Mouse (Mus musculus) cerebellum, postnatal 4 days (tissue): ENCODE measurements around the gene Cfap20.

Experiments
- DNase-seq, 2 experiments: peaks; one replicate each; pipeline ENCODE4 v3.0.0; 2022; ENCODE audit warnings: low spot score in 2 of 2, mixed read lengths in 1 of 2

The Cfap20 gene

GRCm38 (mm10) chr8:95374429-95374828, 60.2 kb downstream of the Cfap20 start:
- DNase-seq = no peak

GRCm38 (mm10) chr8:95373389-95374002, 61.2 kb downstream of the Cfap20 start:
- no peak for DNase-seq
